Mouse (Mus musculus): Measurements from ENCODE around the gene Olfr507.

DNA sequence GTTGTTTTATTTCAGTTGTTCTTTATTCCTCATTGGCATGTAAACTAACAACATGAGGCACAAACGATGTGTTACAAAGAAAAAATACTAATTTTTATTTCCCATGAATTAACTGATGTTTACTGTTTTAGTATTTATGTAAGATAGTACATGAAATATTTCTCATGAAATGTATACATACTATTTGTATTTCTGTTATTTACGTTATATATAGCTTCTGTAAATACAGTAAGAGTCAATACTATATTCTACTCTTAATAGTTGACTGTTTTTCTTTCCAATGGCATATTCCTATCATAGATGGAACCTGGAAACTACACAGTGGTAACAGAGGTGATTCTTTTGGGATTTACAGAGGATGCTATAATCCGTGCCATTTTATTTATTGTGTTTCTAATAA is 8.1 kb downstream of the Olfr507 start, which contains the start of gene Olfr508:
- no peak for TF ChIP-seq CTCF (IDR thresholded peaks at IDR 0.05; ENCODE audit: low read depth, low read length)
- no peak for TF ChIP-seq EP300 (IDR thresholded peaks at IDR 0.05; ENCODE audit: insufficient read depth, low read depth, low read length)

Data from ES-Bruce4 (cell line).